Mouse (Mus musculus) liver, embryonic 14.5 days (tissue): Measurements from ENCODE around the gene Mre11a. TPM values are rescaled to one million over a fixed set of nuclear protein-coding genes. Genes with fewer than 3 reads are reported as not detected.

ENCODE experiments used
- ATAC-seq: fragments of 200-750 bp; cut with Nextera tagmentation; 2 replicates; pipeline ENCODE4 v1.8.0; 2017; ENCODE audit warnings: moderate number of reproducible peaks, mild to moderate bottlenecking, moderate library complexity; ENCODE audit not compliant: insufficient read depth
- DNase-seq, 3 experiments: peaks; one replicate each; pipeline ENCODE4 v3.0.0-alpha.2; 2012 to 2013; ENCODE audit warnings: low read depth in 3 of 3, low spot score in 3 of 3
- H3K27ac ChIP-seq: fragments of 300-500 bp; sonication (generic); 2 replicates; pipeline ENCODE4 v1.5.1; 2014; ENCODE audit warnings: moderate library complexity, mild to moderate bottlenecking, control low read depth, inconsistent platforms
- H3K27me3 ChIP-seq: fragments of 300-500 bp; sonication (generic); 2 replicates; pipeline ENCODE4 v1.6.1; 2014; ENCODE audit warnings: mild to moderate bottlenecking, low read length, moderate library complexity; ENCODE audit not compliant: control insufficient read depth, insufficient read depth
- H3K36me3 ChIP-seq: fragments of 300-500 bp; sonication (generic); replicated peaks from 2 replicates; pipeline ENCODE4 v1.6.1; 2014; ENCODE audit warnings: low read depth; ENCODE audit not compliant: control insufficient read depth, insufficient read depth
- H3K4me1 ChIP-seq, 2 experiments: fragments of 200-500 bp in 1 of 2; fragments of 300-500 bp in 1 of 2; sonication (generic) in 1 of 2; replicated peaks; 2 replicates each; pipeline ENCODE4 v1.6.1; 2012 to 2014; ENCODE audit warnings: antibody characterized with exemption in 1 of 2, inconsistent platforms in 1 of 2, low read length in 1 of 2; ENCODE audit not compliant: control insufficient read depth in 2 of 2, insufficient read depth in 2 of 2
- H3K4me2 ChIP-seq: fragments of 300-500 bp; sonication (generic); 2 replicates; pipeline ENCODE4 v1.6.1; 2014; ENCODE audit warnings: low read depth, mild to moderate bottlenecking, control low read depth, moderate library complexity
- H3K4me3 ChIP-seq, 2 experiments: fragments of 200-500 bp in 1 of 2; fragments of 300-500 bp in 1 of 2; sonication (generic) in 1 of 2; 2 replicates each; pipeline ENCODE4 v1.5.1; 2012 to 2014; ENCODE audit warnings: low read depth in 2 of 2, low read length in 2 of 2, mild to moderate bottlenecking in 2 of 2, control low read depth in 1 of 2, inconsistent platforms in 1 of 2, moderate library complexity in 1 of 2; ENCODE audit not compliant: insufficient read depth in 1 of 2
- H3K9ac ChIP-seq: fragments of 300-500 bp; sonication (generic); replicated peaks from 2 replicates; pipeline ENCODE4 v1.6.1; 2014; ENCODE audit warnings: mild to moderate bottlenecking, control low read depth, moderate library complexity
- H3K9me3 ChIP-seq: fragments of 300-500 bp; sonication (generic); 2 replicates; pipeline ENCODE4 v1.6.1; 2016; ENCODE audit warnings: low read length, mixed read lengths; ENCODE audit not compliant: control insufficient read depth
- CTCF ChIP-seq: IDR thresholded peaks from 2 replicates; pipeline ENCODE4 v1.5.1; 2016; ENCODE audit warnings: antibody characterized with exemption, low read depth, control low read depth
- EP300 ChIP-seq: IDR thresholded peaks from 2 replicates; pipeline ENCODE4 v1.6.1; 2016; ENCODE audit warnings: antibody characterized with exemption, low read depth
- WGBS: fragments of 180-500 bp; shearing (Covaris S2); extraction: QIAGEN DNeasy Blood & Tissue Kit; methylation state at CpG from one replicate; pipeline ENCODE4 v1.1.7; 2014; ENCODE audit not compliant: insufficient replicate concordance; 5-methylcytosine and 5-hydroxymethylcytosine counted together
- polyA plus RNA-seq, 2 experiments: library from polyadenylated mRNA; depleted of rRNA in 1 of 2; stranded (reverse) in 1 of 2; unstranded in 1 of 2; fragments of >200 nt; fragmentation: Nextera tagmentation in 1 of 2; extraction: Ambion mirVana in 1 of 2; gene quantifications; 2 replicates each; pipeline versions ENCODE4 v1.2.1 to v1.2.3; 2012 to 2014

Mre11a gene
- polyA plus RNA-seq, 2 experiments = 7.1 to 12.9 TPM

DNA sequence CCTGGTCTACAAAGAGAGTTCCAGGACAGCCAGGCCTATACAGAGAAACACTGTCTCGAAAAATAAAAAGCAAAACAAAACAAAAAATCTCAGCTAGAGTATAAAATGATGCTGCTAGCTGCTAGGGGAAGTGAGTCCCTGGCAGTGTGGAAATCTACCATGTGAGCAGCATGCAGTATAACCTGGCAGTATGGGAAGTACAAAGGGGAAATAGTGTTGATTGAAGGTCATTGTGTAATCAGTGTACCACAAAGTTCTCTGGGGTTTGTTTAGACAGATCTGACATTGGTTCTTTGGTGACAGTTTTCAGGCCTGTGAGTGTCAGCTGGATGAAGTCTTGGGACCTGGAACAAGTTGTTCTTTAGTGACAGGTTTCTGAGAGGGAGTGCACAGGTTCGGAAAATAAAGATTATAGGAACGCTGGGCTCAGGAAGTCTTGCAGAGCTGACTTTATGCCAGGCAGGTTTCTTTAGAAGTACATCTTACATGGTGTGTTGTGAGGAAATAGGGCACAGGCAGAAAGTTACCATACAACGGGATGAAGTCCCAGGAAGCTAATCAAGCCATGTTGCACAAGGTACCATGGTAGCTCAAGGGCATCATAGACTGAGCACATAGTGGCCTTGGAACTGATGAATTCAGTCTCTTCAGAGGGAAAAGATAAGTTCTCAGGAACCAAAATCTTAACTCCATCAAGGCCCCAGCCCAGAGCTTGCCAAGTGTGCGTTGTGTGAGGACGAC, 51.1 kb downstream of the Mre11a start:
- DNase-seq = peak in 1 of 3 experiments; percentile 7

GRCm38 (mm10) chr9:14839527-14839926, 55.1 kb downstream of the Mre11a start:
- 66% methylated on average over 7 of the region's 7 CpGs for WGBS
- TF ChIP-seq EP300 (no peak), CTCF (no peak)
- H3K9ac ChIP-seq = no peak overlapping the region
- no peak for ATAC-seq
- no peak overlapping the region for H3K4me2 ChIP-seq
- H3K36me3 ChIP-seq = peaks cover 2% of the 10 kb centered on the region; the same call in 1 of the 2 replicates
- H3K27ac ChIP-seq = no peak overlapping the region
- no peaks in the 10 kb centered on the region for H3K9me3 ChIP-seq
- H3K4me1 ChIP-seq = no peaks in the 10 kb centered on the region
- no peak for DNase-seq
- H3K4me3 ChIP-seq = no peak overlapping the region
- no peaks in the 10 kb centered on the region for H3K27me3 ChIP-seq

More for the DNA sequence above, 51.1 kb downstream of the Mre11a start:
- Histone ChIP-seq H3K9ac (no peak overlapping the region), H3K4me1 (no peaks in the 10 kb centered on the region), H3K36me3 (peaks cover 29% of the 10 kb centered on the region), H3K4me3 (no peak overlapping the region), H3K9me3 (no peaks in the 10 kb centered on the region), H3K27ac (no peak overlapping the region), H3K27me3 (no peaks in the 10 kb centered on the region), H3K4me2 (no peak overlapping the region)
- WGBS = 76% methylated on average over 6 of the region's 6 CpGs
- no peak for TF ChIP-seq EP300
- no peak for TF ChIP-seq CTCF
- ATAC-seq = 0 out of 2 replicates have a peak, but pooled peaks have one; percentile 8

DNA sequence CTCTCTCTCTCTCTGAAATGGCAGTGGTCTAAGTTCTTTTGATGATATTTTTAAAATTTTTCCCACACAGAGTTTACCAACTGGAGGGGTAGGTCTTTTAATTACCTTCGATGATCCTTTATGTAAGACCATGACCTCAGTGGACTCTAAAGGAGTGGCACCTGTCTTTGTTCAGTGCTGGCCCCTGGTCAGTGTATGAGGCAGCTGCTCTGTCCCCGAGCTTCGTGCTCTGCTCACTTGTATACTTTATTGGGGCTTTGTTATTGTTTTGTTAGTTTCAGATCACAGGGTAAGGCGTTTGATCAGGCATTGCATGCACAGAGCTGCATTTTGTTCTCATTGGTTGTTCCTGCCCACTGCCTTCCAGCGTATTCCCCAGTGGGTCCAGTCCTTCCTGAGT, 55.5 kb downstream of the Mre11a start:
- DNase-seq (no peak), ATAC-seq (no peak)
- H3K9ac ChIP-seq = no peak overlapping the region
- H3K27ac ChIP-seq = no peak overlapping the region
- TF ChIP-seq CTCF (no peak), EP300 (no peak)
- H3K4me3 ChIP-seq = no peak overlapping the region
- 81% methylated on average over 5 of the region's 5 CpGs for WGBS
- H3K9me3 ChIP-seq = no peaks in the 10 kb centered on the region
- no peaks in the 10 kb centered on the region; the same call in 1 of the 2 replicates for H3K36me3 ChIP-seq
- no peak overlapping the region for H3K4me2 ChIP-seq
- H3K27me3 ChIP-seq = no peaks in the 10 kb centered on the region
- H3K4me1 ChIP-seq = no peaks in the 10 kb centered on the region

DNA sequence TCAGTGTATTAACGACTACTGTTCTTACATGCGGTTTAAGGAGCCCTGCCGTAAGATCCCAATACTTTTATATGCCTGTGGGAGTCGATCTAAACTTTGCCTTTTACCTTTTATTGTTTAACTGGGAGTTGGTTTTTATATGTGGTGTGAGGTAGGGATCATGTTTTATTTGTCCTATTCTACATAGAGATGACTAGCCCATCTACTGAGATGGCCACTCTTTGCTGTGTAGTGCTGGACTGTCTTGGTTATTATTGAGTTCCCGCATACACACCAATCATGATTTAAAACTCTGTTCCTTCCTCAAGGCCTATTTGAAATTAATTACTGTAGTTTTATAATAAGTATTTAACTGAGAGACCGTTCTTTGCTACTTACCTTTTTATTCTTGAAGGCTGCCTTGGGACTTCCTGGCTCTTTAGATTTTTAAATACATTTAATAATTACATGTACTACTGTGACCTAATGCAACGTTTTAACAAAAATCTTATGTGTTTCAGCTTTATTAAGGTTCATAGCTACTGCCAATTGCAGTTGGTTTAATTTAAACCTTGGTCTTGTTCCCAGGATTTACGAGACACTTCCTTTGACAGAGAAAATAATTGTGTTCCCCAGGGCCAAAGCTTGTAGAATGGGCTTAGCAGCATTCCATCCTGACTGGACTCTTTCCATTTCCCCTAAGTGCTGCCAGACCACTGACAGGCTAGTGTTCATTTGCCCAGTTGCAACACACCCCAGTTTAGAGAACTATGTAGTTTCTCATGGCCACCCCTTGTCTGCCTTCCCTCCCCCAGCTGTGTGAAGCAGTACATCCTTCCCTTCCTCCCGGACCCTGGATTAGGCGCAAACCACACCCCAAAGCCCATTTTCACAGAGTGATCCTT, 57.7 kb downstream of the Mre11a start:
- no peak overlapping the region for H3K9ac ChIP-seq
- H3K27ac ChIP-seq = no peak overlapping the region
- no peaks in the 10 kb centered on the region for H3K4me1 ChIP-seq
- ATAC-seq = no peak
- H3K4me3 ChIP-seq = no peak overlapping the region
- no peak overlapping the region for H3K4me2 ChIP-seq
- no peaks in the 10 kb centered on the region for H3K36me3 ChIP-seq
- H3K9me3 ChIP-seq = no peaks in the 10 kb centered on the region
- no peak for TF ChIP-seq EP300
- H3K27me3 ChIP-seq = no peaks in the 10 kb centered on the region
- 73% methylated on average over 10 of the region's 10 CpGs for WGBS
- DNase-seq = no peak

- Histone ChIP-seq H3K4me3 (no peak overlapping the region), H3K27ac (no peak overlapping the region), H3K4me1 (no peaks in the 10 kb centered on the region), H3K9me3 (no peaks in the 10 kb centered on the region), H3K4me2 (no peak overlapping the region), H3K36me3 (no peaks in the 10 kb centered on the region), H3K27me3 (no peaks in the 10 kb centered on the region), H3K9ac (no peak overlapping the region)
- WGBS = 71% methylated on average over 6 of the region's 6 CpGs
- ATAC-seq = no peak
- no peak for TF ChIP-seq EP300
- TF ChIP-seq CTCF = no peak
- DNase-seq = no peak
These were observed 58.9 kb downstream of the Mre11a start for GRCm38 (mm10) chr9:14843311-14843857.
